In genomic region chr11:56999601-57000001, GRCm38 (mm10) we compare ENCODE assay signal across 11 mouse cellular contexts. TPM values are rescaled to one million over a fixed set of nuclear protein-coding genes. Genes with fewer than 3 reads are reported as not detected.
DNase-seq lines count a peak whose midpoint lies in the region; ATAC-seq lines count a peak whose summit lies in the region.
"Had no signal": no experiment of that assay in that cellular context is flagged by ENCODE, and none has a peak within 500 bp of the region (broad histone marks: within the 10 kb centered on the region; RNA-seq: fewer than 3 reads in every experiment).

No protein-coding gene starts in this region.

- H3K9me3 ChIP-seq in forebrain, embryonic 15.5 days: no peaks in the 10 kb centered on the region
- H3K9me3 ChIP-seq: intestine, embryonic 15.5 days; neural tube, embryonic 13.5 days had no signal

- no peak overlapping the region for H3K4me2 ChIP-seq in forebrain, embryonic 15.5 days (replicated peaks)
- H3K4me2 ChIP-seq: intestine, embryonic 15.5 days; neural tube, embryonic 13.5 days had no signal

- no peak overlapping the region for H3K9ac ChIP-seq in forebrain, embryonic 15.5 days (replicated peaks)
- H3K9ac ChIP-seq: intestine, embryonic 15.5 days; neural tube, embryonic 13.5 days had no signal

- WGBS in forebrain, embryonic 15.5 days: 64% methylated on average over 3 of the region's 3 CpGs

- no peak for ATAC-seq in monocyte, adult 5-6 weeks (replicated peaks; ENCODE audit: insufficient number of reproducible peaks, low FRiP score, low TSS enrichment, poor library complexity, severe bottlenecking)
- no peak for ATAC-seq in forebrain, embryonic 15.5 days (replicated peaks)
- ATAC-seq: intestine, embryonic 15.5 days had no signal

- DNase-seq in gastrocnemius, adult 18-20 months (ENCODE audit: low spot score): peak; percentile 18
- no peak for DNase-seq in gastrocnemius, postnatal 10 days
- DNase-seq in NIH3T3 (ENCODE audit: low read depth): peak; percentile 90
- DNase-seq in fibroblast of lung, adult 2 months (ENCODE audit: low read depth): peak; percentile 59
- DNase-seq in heart, postnatal 4 days: peak; percentile 78
- DNase-seq in retina, postnatal 1 day: no peak

- H3K4me1 ChIP-seq in forebrain, embryonic 15.5 days: 0 out of 2 replicates have a peak, but pooled peaks cover under 1% of the 10 kb centered on the region
- H3K4me1 ChIP-seq: intestine, embryonic 15.5 days; neural tube, embryonic 13.5 days had no signal

- H3K27ac ChIP-seq in forebrain, embryonic 15.5 days (replicated peaks): no peak overlapping the region
- H3K27ac ChIP-seq: intestine, embryonic 15.5 days; left cerebral cortex, adult 2 months; neural tube, embryonic 13.5 days had no signal

- H3K27me3 ChIP-seq in forebrain, embryonic 15.5 days: no peaks in the 10 kb centered on the region
- H3K27me3 ChIP-seq: intestine, embryonic 15.5 days; neural tube, embryonic 13.5 days had no signal

- H3K4me3 ChIP-seq in forebrain, embryonic 15.5 days: no peak overlapping the region
- H3K4me3 ChIP-seq: intestine, embryonic 15.5 days; left cerebral cortex, adult 2 months; neural tube, embryonic 13.5 days had no signal

- H3K36me3 ChIP-seq in forebrain, embryonic 15.5 days: no peaks in the 10 kb centered on the region
- H3K36me3 ChIP-seq: intestine, embryonic 15.5 days; neural tube, embryonic 13.5 days had no signal

RNA-seq across cellular contexts. Expression of gene Gria1, which starts 11.6 kb away (rescaled TPM):
- under 1 TPM in 1 of 2 experiments, not detected in 1; 0.05 TPM for total RNA-seq in gastrocnemius, adult 18-20 months (2021)
- under 1 TPM; 0.54 to 0.70 TPM for total RNA-seq in gastrocnemius, postnatal 10 days (2021)
- 1 to 10 TPM in 1 of 2 experiments, under 1 TPM in 1; 0.99 to 1.2 TPM for total RNA-seq in heart, postnatal 4 days (2021)
- total RNA-seq in monocyte, adult 5-6 weeks (2017): not detected in 3 replicates
- 55.2 and 60.6 TPM in 2 replicates for polyA plus RNA-seq in forebrain, embryonic 15.5 days (2015; fragmentation: Nextera tagmentation; extraction: Ambion mirVana)

Comparison
In these comparisons a context has a peak if more than half of its experiments do, and no peak if none do; other contexts are left out.
1. DNase-seq: peak in gastrocnemius, adult 18-20 months (single experiment), NIH3T3 (single experiment), fibroblast of lung, adult 2 months (single experiment) and heart, postnatal 4 days (single experiment); none in gastrocnemius, postnatal 10 days (single experiment) and retina, postnatal 1 day (single experiment).